Mouse (Mus musculus) myocyte (in vitro differentiated cells): Measurements from ENCODE around the gene Cntnap5c.

Source experiments
- CEBPB ChIP-seq: IDR thresholded peaks from 2 replicates; pipeline ENCODE4 v1.6.1; 2011; ENCODE audit warnings: mild to moderate bottlenecking, moderate library complexity; ENCODE audit not compliant: poor library complexity, insufficient read depth, severe bottlenecking
- E2F4 ChIP-seq: IDR thresholded peaks from one replicate; pipeline ENCODE4 v1.6.1; 2011; ENCODE audit warnings: mild to moderate bottlenecking, control low read depth, moderate library complexity; ENCODE audit not compliant: insufficient read depth
- MAX ChIP-seq: IDR thresholded peaks from one replicate; pipeline ENCODE4 v1.6.1; 2011; ENCODE audit warnings: low read depth, mild to moderate bottlenecking, control low read depth
- MYOD1 ChIP-seq, 3 experiments: IDR thresholded peaks; one replicate each; pipeline ENCODE4 v1.6.1; 2011; ENCODE audit warnings: control low read depth in 2 of 3, low read depth in 2 of 3, mild to moderate bottlenecking in 2 of 3, moderate library complexity in 1 of 3; ENCODE audit not compliant: insufficient read length in 2 of 3, control insufficient read depth in 1 of 3
- MYOG ChIP-seq, 3 experiments: IDR thresholded peaks; one replicate each; pipeline ENCODE4 v1.6.1; 2011; ENCODE audit warnings: control low read depth in 2 of 3, low read depth in 2 of 3, mild to moderate bottlenecking in 2 of 3; ENCODE audit not compliant: insufficient read length in 2 of 3, control insufficient read depth in 1 of 3, insufficient read depth in 1 of 3
- POLR2A ChIP-seq: IDR thresholded peaks from one replicate; pipeline ENCODE4 v1.6.1; 2011; ENCODE audit warnings: low read depth, mild to moderate bottlenecking, control low read depth, moderate library complexity; ENCODE audit not compliant: insufficient read length
- POLR2AphosphoS2 ChIP-seq: IDR thresholded peaks from one replicate; pipeline ENCODE4 v1.6.1; 2011; ENCODE audit warnings: low read depth, control low read depth; ENCODE audit not compliant: insufficient read length
- REST ChIP-seq: IDR thresholded peaks from one replicate; pipeline ENCODE4 v1.6.1; 2011; ENCODE audit warnings: mild to moderate bottlenecking, control low read depth, moderate library complexity; ENCODE audit not compliant: insufficient read depth, insufficient read length
- TCF12 ChIP-seq: IDR thresholded peaks from one replicate; pipeline ENCODE4 v1.6.1; 2011; ENCODE audit warnings: mild to moderate bottlenecking, control low read depth; ENCODE audit not compliant: poor library complexity, insufficient read depth, severe bottlenecking
- USF1 ChIP-seq: IDR thresholded peaks from one replicate; pipeline ENCODE4 v1.6.1; 2011; ENCODE audit warnings: low read depth, mild to moderate bottlenecking, control low read depth, moderate library complexity

GRCm38 (mm10) chr17:58041178-58041577 is 271.8 kb downstream of the Cntnap5c start:
- no peak for TF ChIP-seq MYOD1 (IDR thresholded peaks at IDR 0.05; ENCODE audit: control insufficient read depth in 1 of 3, insufficient read length in 2 of 3, low read depth in 2 of 3)
- no peak for TF ChIP-seq POLR2A
- TF ChIP-seq E2F4: no peak
- TF ChIP-seq POLR2AphosphoS2: no peak
- TF ChIP-seq TCF12: no peak
- TF ChIP-seq USF1: no peak
- no peak for TF ChIP-seq CEBPB
- no peak for TF ChIP-seq MAX
- no peak for TF ChIP-seq MYOG (IDR thresholded peaks at IDR 0.05; ENCODE audit: control insufficient read depth in 1 of 3, insufficient read depth in 1 of 3, insufficient read length in 2 of 3, low read depth in 2 of 3)
- no peak for TF ChIP-seq REST
